Mouse (Mus musculus): ENCODE results near the gene 4931414P19Rik. TPM values are rescaled to one million over a fixed set of nuclear protein-coding genes. Genes with fewer than 3 reads are reported as not detected.

4931414P19Rik gene
- total and polyA plus RNA-seq, 3 experiments, result 1.5 to 2.9 (median 2.7) TPM

GRCm38 (mm10) chr14:54603038-54603654 lies 2.6 kb downstream of the 4931414P19Rik start:
- peak; percentile 90 for DNase-seq (ENCODE audit: extremely low read depth)
- peak overlapping the region; percentile 59; the same call in 1 of the 2 replicates for H3K4me2 ChIP-seq (ENCODE audit: insufficient read depth, low read depth, poor library complexity, severe bottlenecking)
- no peaks in the 10 kb centered on the region for H3K9me3 ChIP-seq (replicated peaks; ENCODE audit: low read length)
- TF ChIP-seq ELF1 (IDR thresholded peaks at IDR 0.05; ENCODE audit: low read depth, low read length) (no peak), USF1 (IDR thresholded peaks at IDR 0.05; ENCODE audit: low read depth, low read length) (no peak), MYC (IDR thresholded peaks at IDR 0.05; ENCODE audit: low read depth, low read length) (no peak), POLR2A (IDR thresholded peaks at IDR 0.05; ENCODE audit: low read depth, low read length) (peak; percentile 90), ZMIZ1 (IDR thresholded peaks at IDR 0.05; ENCODE audit: low read depth, low read length) (peak; percentile 75; the same call in 1 of the 2 replicates), RCOR1 (conservative IDR thresholded peaks at IDR 0.05; ENCODE audit: low read depth, low read length) (no peak), POLR2AphosphoS2 (IDR thresholded peaks at IDR 0.05; ENCODE audit: low read depth, low read length) (no peak; the same call in 1 of the 2 replicates), SMC3 (IDR thresholded peaks at IDR 0.05; ENCODE audit: low read depth, low read length) (no peak), MAFK (IDR thresholded peaks at IDR 0.05; ENCODE audit: insufficient replicate concordance, low read length) (no peak), MAX (IDR thresholded peaks at IDR 0.05; ENCODE audit: low read length) (no peak), SIN3A (IDR thresholded peaks at IDR 0.05; ENCODE audit: low read length) (no peak), UBTF (IDR thresholded peaks at IDR 0.05; ENCODE audit: low read depth, low read length) (peak; percentile 39; the same call in 1 of the 2 replicates), MXI1 (IDR thresholded peaks at IDR 0.05; ENCODE audit: low read depth, low read length) (peak; percentile 44), ZNF384 (IDR thresholded peaks at IDR 0.05; ENCODE audit: low read depth, low read length) (no peak), MEF2A (IDR thresholded peaks at IDR 0.05; ENCODE audit: borderline replicate concordance, low read depth, low read length) (no peak), ZC3H11A (IDR thresholded peaks at IDR 0.05; ENCODE audit: low read depth, low read length) (no peak), BHLHE40 (IDR thresholded peaks at IDR 0.05; ENCODE audit: low read depth, low read length) (peak; percentile 31; the same call in 1 of the 2 replicates), JUN (IDR thresholded peaks at IDR 0.05; ENCODE audit: insufficient read depth, low read depth, low read length) (no peak), RAD21 (IDR thresholded peaks at IDR 0.05; ENCODE audit: low read depth, low read length) (no peak), MAZ (IDR thresholded peaks at IDR 0.05; ENCODE audit: low read depth, low read length) (peak; percentile 85), ZKSCAN1 (IDR thresholded peaks at IDR 0.05; ENCODE audit: borderline replicate concordance, low read depth, low read length) (no peak), EP300 (IDR thresholded peaks at IDR 0.05; ENCODE audit: low read length) (no peak), NRF1 (IDR thresholded peaks at IDR 0.05; ENCODE audit: low read depth, low read length) (peak; percentile 74), ETS1 (conservative IDR thresholded peaks at IDR 0.05; ENCODE audit: low read depth, low read length) (no peak), CHD1 (IDR thresholded peaks at IDR 0.05; ENCODE audit: low read depth, low read length) (no peak), PAX5 (IDR thresholded peaks at IDR 0.05; ENCODE audit: low read length) (no peak), GABPA (IDR thresholded peaks at IDR 0.05; ENCODE audit: insufficient replicate concordance, low read depth, low read length) (no peak), KAT2A (IDR thresholded peaks at IDR 0.05; ENCODE audit: insufficient replicate concordance, low read length) (no peak), IRF4 (IDR thresholded peaks at IDR 0.05; ENCODE audit: low read depth, low read length) (no peak; the same call in 1 of the 2 replicates), CTCF (conservative IDR thresholded peaks at IDR 0.05 in 1 of 2, IDR thresholded peaks at IDR 0.05 in 1 of 2; ENCODE audit: low read depth in 2 of 2, low read length in 2 of 2) (0 out of 4 replicates have a peak, but pooled peaks of 1 of the 2 experiments have one; percentile 14), E2F4 (IDR thresholded peaks at IDR 0.05; ENCODE audit: insufficient replicate concordance, low read depth, low read length) (0 out of 2 replicates have a peak, but pooled peaks have one; percentile 19), CHD2 (IDR thresholded peaks at IDR 0.05; ENCODE audit: low read length) (peak; percentile 91), JUND (conservative IDR thresholded peaks at IDR 0.05; ENCODE audit: low read depth, low read length) (no peak), HCFC1 (IDR thresholded peaks at IDR 0.05; ENCODE audit: low read depth, low read length) (peak; percentile 55; the same call in 1 of the 2 replicates), TBP (conservative IDR thresholded peaks at IDR 0.05; ENCODE audit: low read depth, low read length) (0 out of 2 replicates have a peak, but pooled peaks have one; percentile 60), NELFE (IDR thresholded peaks at IDR 0.05; ENCODE audit: low read depth, low read length) (peak; percentile 73), TCF12 (IDR thresholded peaks at IDR 0.05; ENCODE audit: low read depth, low read length) (peak; percentile 79; the same call in 1 of the 2 replicates), USF2 (conservative IDR thresholded peaks at IDR 0.05; ENCODE audit: low read depth, low read length) (no peak)
- no peaks in the 10 kb centered on the region for H3K36me3 ChIP-seq (replicated peaks in 1 of 2; ENCODE audit: control insufficient read depth in 1 of 2, insufficient read depth in 1 of 2, low read length in 1 of 2)
- peaks cover 3 to 16% of the 10 kb centered on the region in 2 experiments; a peak in 3 of 4 replicates for H3K4me1 ChIP-seq (ENCODE audit: control insufficient read depth in 1 of 2, insufficient read depth in 2 of 2)
- peak overlapping the region; percentile 34 for H3K27ac ChIP-seq (ENCODE audit: insufficient read depth, low read depth)
- in situ Hi-C loops (cut with MboI; ENCODE audit: low pct_ligation_motif_present, low pct_unique_long_range_greater_than_20kb, low sequenced_read_pairs), result no loop called here
- H3K9ac ChIP-seq (ENCODE audit: insufficient read depth, low read depth), result peak overlapping the region; percentile 73
- peak overlapping the region; percentile 51 to 77 (median 58) for H3K4me3 ChIP-seq (replicated peaks in 1 of 3; ENCODE audit: low read depth in 2 of 3, low read length in 2 of 3, poor library complexity in 1 of 3)
- H3K79me2 ChIP-seq (replicated peaks; ENCODE audit: control insufficient read depth, extremely low read depth, insufficient read depth, poor library complexity, severe bottlenecking), result no peaks in the 10 kb centered on the region
- dilution Hi-C loops (cut with MboI; ENCODE audit: extremely low pct_ligation_motif_present, extremely low pct_unique_long_range_greater_than_20kb, low sequenced_read_pairs), result no loop called here
- H3K27me3 ChIP-seq (replicated peaks), result no peaks in the 10 kb centered on the region
